ENCODE assay signal across 24 mouse cellular contexts in genomic region chr11:70010961-70011360, GRCm38 (mm10).
"Had no signal": no experiment of that assay in that cellular context is flagged by ENCODE, and none has a peak within 500 bp of the region (broad histone marks: within the 10 kb centered on the region; RNA-seq: fewer than 3 reads in every experiment).

No protein-coding gene starts in this region.

- DNase-seq: gastrocnemius, postnatal 14 days; gastrocnemius, postnatal 36 days; heart, adult 18-20 months; heart, postnatal 10 days; heart, postnatal 36 days; kidney, adult 11 months; kidney, adult 2 months; kidney, adult 9 months; kidney, postnatal 14 days; kidney, postnatal 36 days; layer of hippocampus, adult 9-11 months; layer of hippocampus, postnatal 36 days; left cerebral cortex, postnatal 4 days had no signal

- H3K4me2 ChIP-seq: heart, embryonic 12.5 days; hindbrain, embryonic 13.5 days; hindbrain, embryonic 15.5 days; kidney, embryonic 15.5 days; limb, embryonic 13.5 days; limb, embryonic 15.5 days; liver, embryonic 12.5 days had no signal

- H3K27ac ChIP-seq: heart, embryonic 10.5 days; hindbrain, embryonic 13.5 days; hindbrain, embryonic 15.5 days; hindbrain, postnatal 0 days; kidney, embryonic 15.5 days; kidney, postnatal 0 days; limb, embryonic 13.5 days; limb, embryonic 15.5 days; liver, embryonic 12.5 days had no signal

- ATAC-seq: hindbrain, postnatal 0 days; intestine, embryonic 16.5 days; liver, embryonic 12.5 days had no signal

- H3K9me3 ChIP-seq: heart, embryonic 10.5 days; heart, embryonic 12.5 days; hindbrain, embryonic 13.5 days; hindbrain, embryonic 15.5 days; kidney, embryonic 15.5 days; limb, embryonic 13.5 days; limb, embryonic 15.5 days; liver, embryonic 12.5 days had no signal

- H3K4me3 ChIP-seq: heart, embryonic 10.5 days; heart, embryonic 12.5 days; hindbrain, embryonic 13.5 days; hindbrain, embryonic 15.5 days; kidney, embryonic 15.5 days; limb, embryonic 13.5 days; limb, embryonic 15.5 days; liver, embryonic 12.5 days had no signal

- H3K27me3 ChIP-seq: heart, embryonic 12.5 days; hindbrain, embryonic 13.5 days; hindbrain, embryonic 15.5 days; kidney, embryonic 15.5 days; limb, embryonic 13.5 days; limb, embryonic 15.5 days; liver, embryonic 12.5 days had no signal

- H3K9ac ChIP-seq: heart, embryonic 12.5 days; hindbrain, embryonic 15.5 days; kidney, embryonic 15.5 days; limb, embryonic 13.5 days; limb, embryonic 15.5 days; liver, embryonic 12.5 days had no signal
